9 mouse cellular contexts compared by ENCODE assay signal in the genomic region with DNA sequence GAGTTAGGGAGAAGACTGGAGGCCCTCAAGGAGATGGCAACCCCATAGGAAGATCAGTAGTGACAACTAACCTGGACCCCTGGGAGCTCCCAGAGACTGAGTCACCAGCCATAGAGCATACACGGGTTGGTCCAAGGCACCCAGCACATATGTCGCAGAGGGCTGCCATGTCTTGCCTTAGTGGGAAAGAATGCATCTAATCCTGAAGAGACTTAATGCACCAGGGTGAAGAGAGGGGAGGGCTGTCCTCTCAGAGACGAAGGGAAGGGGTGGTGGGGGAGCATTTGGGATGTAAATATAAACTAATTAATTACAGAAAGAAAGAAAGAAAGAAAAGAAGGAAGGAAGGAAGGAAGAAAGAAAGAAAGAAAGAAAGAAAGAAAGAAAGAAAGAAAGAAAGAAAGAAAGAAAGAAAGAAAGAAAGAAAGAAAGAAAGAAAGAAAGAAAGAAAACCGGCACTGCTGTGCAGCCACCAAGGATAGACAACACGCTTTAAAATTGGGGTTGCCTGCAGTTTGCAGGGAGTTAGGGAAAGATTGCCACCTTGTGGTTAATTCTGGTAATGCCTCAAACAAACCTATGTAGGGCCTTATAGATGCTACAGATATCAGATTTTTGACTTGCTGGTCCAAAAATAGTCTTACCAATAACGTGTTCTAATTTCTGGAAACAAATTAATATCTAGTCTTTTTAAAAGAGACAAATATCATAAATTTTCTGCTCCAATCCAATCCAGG. TPM values are rescaled to one million over a fixed set of nuclear protein-coding genes. Genes with fewer than 3 reads are reported as not detected.
DNase-seq lines count a peak whose midpoint lies in the region; ATAC-seq and TF ChIP-seq lines count a peak whose summit lies in the region.
"Had no signal": no experiment of that assay in that cellular context is flagged by ENCODE, and none has a peak within 500 bp of the region (broad histone marks: within the 10 kb centered on the region; RNA-seq: fewer than 3 reads in every experiment).

No protein-coding gene starts in this region.

- peak; percentile 70 for ATAC-seq in erythroid progenitor cell, adult 5-6 weeks (replicated peaks; ENCODE audit: low FRiP score, poor library complexity, severe bottlenecking)
- ATAC-seq in limb, embryonic 11.5 days (ENCODE audit: insufficient number of reproducible peaks, low FRiP score, low TSS enrichment, low read depth) = no peak

- no peaks in the 10 kb centered on the region for H3K36me3 ChIP-seq in thymus, adult 2 months (ENCODE audit: control insufficient read depth, insufficient read depth, low read length)
- no peaks in the 10 kb centered on the region for H3K36me3 ChIP-seq in limb, embryonic 11.5 days (ENCODE audit: control insufficient read depth, insufficient read depth, low read length)

- WGBS in thymus, adult 2 months = 37% methylated on average over 6 of the region's 6 CpGs
- WGBS in bone marrow, adult 2 months = 36% methylated on average over 6 of the region's 6 CpGs
- 38% methylated on average over 6 of the region's 6 CpGs for WGBS in limb, embryonic 11.5 days

- no peak overlapping the region for H3K4me2 ChIP-seq in limb, embryonic 11.5 days (ENCODE audit: low read depth, severe bottlenecking)

- peaks cover 24% of the 10 kb centered on the region for H3K4me1 ChIP-seq in thymus, adult 2 months (replicated peaks; ENCODE audit: control insufficient read depth, insufficient read depth, low read length)
- no peaks in the 10 kb centered on the region; the same call in 1 of the 2 replicates for H3K4me1 ChIP-seq in bone marrow, adult 2 months (ENCODE audit: control insufficient read depth, insufficient read depth, low read length)
- H3K4me1 ChIP-seq in limb, embryonic 11.5 days (ENCODE audit: control insufficient read depth, insufficient read depth, low read length) = peaks cover 10% of the 10 kb centered on the region

- H3K27ac ChIP-seq in thymus, adult 2 months (ENCODE audit: control insufficient read depth, insufficient read depth, low read length) = no peak overlapping the region
- H3K27ac ChIP-seq in bone marrow, adult 2 months (ENCODE audit: control insufficient read depth, insufficient read depth, low read depth, low read length, poor library complexity) = no peak overlapping the region
- no peak overlapping the region for H3K27ac ChIP-seq in limb, embryonic 11.5 days (replicated peaks; ENCODE audit: low read depth, low read length)

- H3K4me3 ChIP-seq in thymus, adult 2 months (ENCODE audit: control insufficient read depth, insufficient read depth, low read length) = no peak overlapping the region
- no peak overlapping the region for H3K4me3 ChIP-seq in bone marrow, adult 2 months (replicated peaks; ENCODE audit: control insufficient read depth, low read depth, low read length)
- H3K4me3 ChIP-seq in limb, embryonic 11.5 days (ENCODE audit: low read depth, low read length) = no peak overlapping the region

- peak; percentile 79 for DNase-seq in thymus, adult 2 months
- no peak for DNase-seq in thymus, adult 18-20 months
- DNase-seq in hindlimb bud, embryonic 11.5 days (ENCODE audit: extremely low spot score, low read depth, low spot score) = peak; percentile 89
- peak; percentile 67 for DNase-seq in limb, embryonic 11.5 days (ENCODE audit: low spot score)
- DNase-seq in natural killer cell, adult 2 months (ENCODE audit: low spot score in 2 of 2) = peak; percentile 44 to 59
- DNase-seq in ovary, adult 18-20 months (ENCODE audit: low spot score) = no peak

- no peak for TF ChIP-seq CTCF in thymus, adult 2 months (IDR thresholded peaks at IDR 0.05; ENCODE audit: borderline replicate concordance, control insufficient read depth, extremely low read depth, insufficient read depth, low read length, poor library complexity)
- TF ChIP-seq CTCF in bone marrow, adult 2 months (IDR thresholded peaks at IDR 0.05; ENCODE audit: control insufficient read depth, insufficient read depth, low read length) = peak; percentile 32

- H3K27me3 ChIP-seq in thymus, adult 2 months (ENCODE audit: control insufficient read depth, insufficient read depth, low read length) = no peaks in the 10 kb centered on the region
- H3K27me3 ChIP-seq in limb, embryonic 11.5 days (ENCODE audit: control insufficient read depth, insufficient read depth, low read length) = 0 out of 2 replicates have a peak, but pooled peaks cover 6% of the 10 kb centered on the region

- no peak overlapping the region for H3K9ac ChIP-seq in limb, embryonic 11.5 days (ENCODE audit: low read length)

- TF ChIP-seq POLR2A in thymus, adult 2 months (IDR thresholded peaks at IDR 0.05; ENCODE audit: control insufficient read depth, extremely low read depth, insufficient read depth, low read length, poor library complexity) = no peak
- no peak for TF ChIP-seq POLR2A in bone marrow, adult 2 months (IDR thresholded peaks at IDR 0.05; ENCODE audit: borderline replicate concordance, control insufficient read depth, low read depth, low read length)

- H3K9me3 ChIP-seq in limb, embryonic 11.5 days (ENCODE audit: control insufficient read depth, low read length) = no peaks in the 10 kb centered on the region

RNA-seq across cellular contexts. Expression of gene Neu3, which starts 30.1 kb away (rescaled TPM):
- 32.1 and 49.1 TPM in 2 replicates for polyA plus RNA-seq in thymus, adult 2 months (2012; rRNA removed)
- 4.5 and 5.0 TPM in 2 replicates for polyA plus RNA-seq in bone marrow, adult 2 months (2011; ENCODE audit: insufficient read depth, insufficient read length, low replicate concordance, missing spikeins)
- total RNA-seq in erythroid progenitor cell, adult 5-6 weeks (2015; ENCODE audit: low replicate concordance) = 17.3 and 21.0 TPM in 2 replicates
- 22.8 and 23.1 TPM in 2 replicates for total RNA-seq in erythroid progenitor cell, adult 5-6 weeks (2017; ENCODE audit: low replicate concordance)
- polyA plus RNA-seq in limb, embryonic 11.5 days (2014; fragmentation: Nextera tagmentation; extraction: Ambion mirVana) = 1.1 and 1.6 TPM in 2 replicates

RNA-seq across cellular contexts. Expression of gene Olfr521, which starts 34.8 kb away (rescaled TPM):
- not detected in 2 replicates for polyA plus RNA-seq in thymus, adult 2 months (2012; rRNA removed)
- not detected in 2 replicates for polyA plus RNA-seq in bone marrow, adult 2 months (2011; ENCODE audit: insufficient read depth, insufficient read length, low replicate concordance, missing spikeins)
- total RNA-seq in erythroid progenitor cell, adult 5-6 weeks (2015; ENCODE audit: low replicate concordance) = not detected in 2 replicates
- not detected in 2 replicates for total RNA-seq in erythroid progenitor cell, adult 5-6 weeks (2017; ENCODE audit: low replicate concordance)
- polyA plus RNA-seq in limb, embryonic 11.5 days (2014; fragmentation: Nextera tagmentation; extraction: Ambion mirVana) = not detected in 2 replicates
- polyA plus RNA-seq: gonadal fat pad, adult 2 months had no signal

Comparison
In these comparisons a context has a peak if more than half of its experiments do, and no peak if none do; other contexts are left out.
1. DNase-seq: peak in thymus, adult 2 months (single experiment), hindlimb bud, embryonic 11.5 days (single experiment), limb, embryonic 11.5 days (single experiment) and natural killer cell, adult 2 months (2 of 2); none in thymus, adult 18-20 months (0 of 2) and ovary, adult 18-20 months (single experiment).